Mouse (Mus musculus) kidney, postnatal 14 days (tissue): ENCODE data around the gene Gm13288.
"Not testable (repeated sequence)": the region's sequence is repeated elsewhere in the genome, so short reads cannot be mapped to it uniquely, and the experiment has no call there.

ENCODE experiments used
- DNase-seq: peaks from one replicate; pipeline ENCODE4 v3.0.0; 2022; ENCODE audit warnings: mixed read lengths

Gm13288 gene

DNA sequence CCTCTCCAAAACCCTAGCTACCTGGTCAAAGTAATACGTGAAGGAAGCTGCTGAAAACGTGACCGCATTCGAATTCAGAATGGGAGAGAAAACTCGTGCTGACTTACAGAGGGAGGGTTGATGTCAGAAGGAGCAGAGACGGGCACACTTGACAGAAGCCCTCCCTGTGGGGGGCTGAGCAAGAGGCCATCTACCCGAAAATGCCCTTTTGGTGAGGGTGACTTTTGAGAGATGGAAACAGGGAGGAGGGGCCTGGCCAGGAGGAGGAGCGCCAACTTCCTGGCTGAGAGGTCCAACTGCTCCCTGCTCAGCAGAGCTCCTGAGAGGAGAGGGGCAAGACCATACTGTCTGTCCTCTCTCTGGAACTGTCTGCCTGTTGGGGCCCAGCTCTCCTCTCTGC, at the start of gene Gm13288:
Gene Gm13288 (plus strand): TSS at position 301 of the 400 bp plus-strand sequence.
- not testable (repeated sequence) for DNase-seq

DNA sequence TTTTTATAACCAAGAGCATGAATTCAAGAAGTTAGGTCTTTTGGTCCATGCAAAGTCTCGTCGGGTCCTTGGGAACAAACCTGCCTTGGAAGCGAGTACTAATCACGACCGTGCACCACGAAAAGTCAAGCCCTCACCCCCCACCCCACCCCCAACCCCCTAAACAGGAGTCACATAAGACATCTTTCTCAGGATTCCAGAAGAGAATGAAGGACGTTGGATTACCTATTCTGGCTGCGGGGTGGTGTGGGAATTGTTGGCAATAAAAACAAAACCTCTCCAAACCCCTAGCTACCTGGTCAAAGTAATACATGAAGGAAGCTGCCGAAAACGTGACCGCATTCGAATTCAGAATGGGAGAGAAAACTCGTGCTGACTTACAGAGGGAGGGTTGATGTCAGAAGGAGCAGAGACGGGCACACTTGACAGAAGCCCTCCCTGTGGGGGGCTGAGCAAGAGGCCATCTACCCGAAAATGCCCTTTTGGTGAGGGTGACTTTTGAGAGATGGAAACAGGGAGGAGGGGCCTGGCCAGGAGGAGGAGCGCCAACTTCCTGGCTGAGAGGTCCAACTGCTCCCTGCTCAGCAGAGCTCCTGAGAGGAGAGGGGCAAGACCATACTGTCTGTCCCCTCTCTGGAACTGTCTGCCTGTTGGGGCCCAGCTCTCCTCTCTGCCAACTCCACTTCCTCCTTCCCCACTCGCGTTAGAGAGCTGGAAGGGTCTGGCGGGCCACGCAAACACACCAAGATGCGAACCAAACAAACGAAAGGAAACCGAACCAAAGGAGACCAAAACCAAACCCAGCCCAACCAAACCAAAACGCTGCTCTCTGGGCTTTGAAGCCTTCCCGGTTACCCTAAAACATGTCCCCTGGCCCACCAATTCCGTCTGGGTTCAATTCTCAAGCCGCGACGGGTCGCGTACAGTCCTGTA, 48.5 kb upstream of the Gm13288 start:
- not testable (repeated sequence) for DNase-seq

DNA sequence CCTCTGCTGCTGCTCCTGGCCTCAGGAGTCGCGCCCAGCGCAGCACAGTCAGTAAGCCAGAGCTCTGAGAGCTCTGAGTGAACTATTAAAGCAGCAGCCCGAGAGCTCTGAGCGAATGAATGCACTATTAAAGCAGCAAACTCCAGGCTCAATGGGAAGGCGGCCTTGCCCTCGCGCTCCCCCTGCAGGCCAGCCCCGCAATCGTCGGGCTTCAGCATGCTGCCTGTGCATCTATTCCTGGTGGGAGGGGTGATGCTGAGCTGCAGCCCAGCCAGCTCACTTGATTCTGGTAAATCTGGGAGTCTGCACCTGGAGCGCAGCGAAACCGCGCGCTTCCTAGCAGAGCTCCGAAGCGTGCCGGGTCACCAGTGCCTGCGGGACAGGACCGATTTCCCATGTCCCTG, 47.7 kb upstream of the Gm13288 start:
- DNase-seq = peak; percentile 90

DNA sequence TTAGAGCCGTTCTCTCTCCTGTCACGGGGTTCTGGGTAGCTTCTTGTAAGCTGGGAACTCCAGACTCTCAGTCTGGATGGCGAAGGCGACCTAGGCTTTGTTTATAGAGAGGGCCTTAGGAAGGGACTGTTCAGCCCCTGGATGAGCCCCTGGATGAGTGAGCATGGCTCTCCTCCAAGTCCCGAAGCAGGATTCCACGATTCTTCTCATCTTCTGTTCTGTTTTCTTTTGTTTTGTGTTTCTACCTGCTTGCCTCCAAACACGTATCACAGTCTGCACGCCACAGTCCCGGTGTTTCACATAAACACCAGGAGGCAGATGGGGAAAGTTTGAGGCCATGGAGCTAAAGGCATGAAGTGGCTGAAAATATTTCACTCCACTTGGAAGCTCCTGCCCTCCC, 46.6 kb upstream of the Gm13288 start:
- DNase-seq = not testable (repeated sequence)

- DNase-seq = peak; percentile 24
Observed at GRCm38 (mm10) chr4:88759610-88760268, 45.6 kb upstream of the Gm13288 start, which contains the start of gene Gm13283. Gene Gm13283 (plus strand): TSS chr4:88760119.

DNA sequence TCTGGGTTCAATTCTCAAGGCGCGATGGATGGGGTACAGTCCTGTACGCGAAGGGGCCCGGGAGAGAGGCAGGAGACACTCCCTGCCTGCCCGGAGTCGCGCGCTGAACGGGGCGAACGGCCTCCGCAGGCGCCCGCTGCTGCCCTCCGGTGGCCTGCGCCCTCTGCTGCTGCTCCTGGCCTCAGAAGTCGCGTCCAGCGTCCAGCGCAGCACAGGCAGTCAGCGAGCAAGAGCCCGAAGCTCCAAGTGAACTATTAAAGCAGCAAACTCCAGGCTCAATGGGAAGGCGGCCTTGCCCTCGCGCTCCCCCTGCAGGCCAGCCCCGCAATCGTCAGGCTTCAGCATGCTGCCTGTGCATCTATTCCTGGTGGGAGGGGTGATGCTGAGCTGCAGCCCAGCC, 44.9 kb upstream of the Gm13288 start:
- peak; percentile 88 for DNase-seq

DNA sequence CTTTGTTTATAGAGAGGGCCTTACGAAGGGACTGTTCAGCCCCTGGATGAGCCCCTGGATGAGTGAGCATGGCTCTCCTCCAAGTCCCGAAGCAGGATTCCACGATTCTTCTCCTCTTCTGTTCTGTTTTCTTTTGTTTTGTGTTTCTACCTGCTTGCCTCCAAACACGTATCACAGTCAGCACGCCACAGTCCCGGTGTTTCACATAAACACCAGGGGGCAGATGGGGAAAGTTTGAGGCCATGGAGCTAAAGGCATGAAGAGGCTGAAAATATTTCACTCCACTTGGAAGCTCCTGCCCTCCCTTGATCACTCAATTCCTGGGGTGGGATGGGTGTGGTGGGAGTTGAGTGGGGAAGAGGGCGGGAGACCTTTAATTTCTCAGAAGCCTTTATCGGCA, 43.6 kb upstream of the Gm13288 start:
- DNase-seq = peak; percentile 66

DNA sequence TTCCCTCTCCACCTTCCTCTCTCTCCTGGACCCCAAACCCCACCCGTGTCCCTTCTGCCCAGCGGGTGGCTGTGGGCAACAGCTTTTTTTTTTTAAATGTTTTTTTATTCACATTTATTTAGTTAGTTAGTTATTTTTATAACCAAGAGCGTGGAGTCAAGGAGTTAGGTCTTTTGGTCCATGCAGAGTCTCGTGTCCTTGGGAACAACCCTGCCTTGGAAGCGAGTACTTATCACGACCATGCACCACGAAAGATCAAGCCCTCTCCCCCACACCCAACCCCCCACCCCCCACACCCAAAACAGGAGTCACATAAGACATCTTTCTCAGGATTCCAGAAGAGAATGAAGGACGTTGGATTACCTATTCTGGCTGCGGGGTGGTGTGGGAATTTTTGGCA, 43.0 kb upstream of the Gm13288 start:
- peak; percentile 16 for DNase-seq

DNA sequence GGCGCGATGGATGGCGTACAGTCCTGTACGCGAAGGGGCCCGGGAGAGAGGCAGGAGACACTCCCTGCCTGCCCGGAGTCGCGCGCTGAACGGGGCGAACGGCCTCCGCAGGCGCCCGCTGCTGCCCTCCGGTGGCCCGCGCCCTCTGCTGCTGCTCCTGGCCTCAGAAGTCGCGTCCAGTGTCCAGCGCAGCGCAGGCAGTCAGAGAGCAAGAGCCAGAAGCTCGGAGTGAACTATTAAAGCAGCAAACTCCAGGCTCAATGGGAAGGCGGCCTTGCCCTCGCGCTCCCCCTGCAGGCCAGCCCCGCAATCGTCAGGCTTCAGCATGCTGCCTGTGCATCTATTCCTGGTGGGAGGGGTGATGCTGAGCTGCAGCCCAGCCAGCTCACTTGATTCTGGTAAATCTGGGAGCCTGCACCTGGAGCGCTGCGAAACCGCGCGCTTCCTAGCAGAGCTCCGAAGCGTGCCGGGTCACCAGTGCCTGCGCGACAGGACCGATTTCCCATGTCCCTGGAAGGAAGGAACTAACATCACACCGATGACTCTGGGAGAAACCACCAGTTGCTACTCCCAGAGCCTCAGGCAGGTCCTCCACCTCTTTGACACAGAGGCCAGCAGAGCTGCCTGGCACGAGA, 41.8 kb upstream of the Gm13288 start:
- peak; percentile 78 for DNase-seq

- not testable (repeated sequence) for DNase-seq
Observed at GRCm38 (mm10) chr4:88773534-88773933, 31.8 kb upstream of the Gm13288 start, which contains the start of gene Gm13290. Gene Gm13290 (plus strand): TSS chr4:88773834.

GRCm38 (mm10) chr4:88776622-88777021, 28.7 kb upstream of the Gm13288 start, which contains the start of gene Gm13289:
Gene Gm13289 (plus strand): TSS chr4:88776922.
- DNase-seq = not testable (repeated sequence)

DNA sequence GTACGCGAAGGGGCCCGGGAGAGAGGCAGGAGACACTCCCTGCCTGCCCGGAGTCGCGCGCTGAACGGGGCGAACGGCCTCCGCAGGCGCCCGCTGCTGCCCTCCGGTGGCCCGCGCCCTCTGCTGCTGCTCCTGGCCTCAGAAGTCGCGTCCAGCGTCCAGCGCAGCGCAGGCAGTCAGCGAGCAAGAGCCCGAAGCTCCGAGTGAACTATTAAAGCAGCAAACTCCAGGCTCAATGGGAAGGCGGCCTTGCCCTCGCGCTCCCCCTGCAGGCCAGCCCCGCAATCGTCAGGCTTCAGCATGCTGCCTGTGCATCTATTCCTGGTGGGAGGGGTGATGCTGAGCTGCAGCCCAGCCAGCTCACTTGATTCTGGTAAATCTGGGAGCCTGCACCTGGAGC, 25.8 kb upstream of the Gm13288 start, which contains the start of gene Gm13272:
Gene Gm13272 (plus strand): TSS at position 301 of the 400 bp plus-strand sequence.
- not testable (repeated sequence) for DNase-seq

DNA sequence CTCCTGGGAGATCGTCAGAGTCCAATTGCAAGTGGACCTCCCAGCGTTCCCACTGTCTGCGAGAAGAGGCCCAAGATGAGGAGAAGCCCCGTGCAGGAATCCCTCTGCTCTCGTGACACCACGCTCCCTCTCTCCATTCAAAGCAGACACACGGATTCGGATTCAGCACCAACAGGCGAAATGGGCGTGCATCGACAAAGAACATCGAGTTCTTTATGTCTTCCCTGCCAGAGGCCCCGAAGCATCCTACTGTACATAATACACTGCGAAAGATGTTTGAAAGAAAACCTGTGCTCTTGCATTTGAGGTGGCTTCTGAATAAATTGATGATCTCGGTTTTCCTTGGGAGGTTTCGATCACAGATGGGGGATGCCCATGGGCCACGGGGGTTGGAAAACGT, 25.0 kb upstream of the Gm13288 start:
- not testable (repeated sequence) for DNase-seq

- DNase-seq = not testable (repeated sequence)
Observed at GRCm38 (mm10) chr4:88781831-88782230, 23.5 kb upstream of the Gm13288 start, which contains the start of gene Ifnz. Gene Ifnz (plus strand): TSS chr4:88782131.

DNA sequence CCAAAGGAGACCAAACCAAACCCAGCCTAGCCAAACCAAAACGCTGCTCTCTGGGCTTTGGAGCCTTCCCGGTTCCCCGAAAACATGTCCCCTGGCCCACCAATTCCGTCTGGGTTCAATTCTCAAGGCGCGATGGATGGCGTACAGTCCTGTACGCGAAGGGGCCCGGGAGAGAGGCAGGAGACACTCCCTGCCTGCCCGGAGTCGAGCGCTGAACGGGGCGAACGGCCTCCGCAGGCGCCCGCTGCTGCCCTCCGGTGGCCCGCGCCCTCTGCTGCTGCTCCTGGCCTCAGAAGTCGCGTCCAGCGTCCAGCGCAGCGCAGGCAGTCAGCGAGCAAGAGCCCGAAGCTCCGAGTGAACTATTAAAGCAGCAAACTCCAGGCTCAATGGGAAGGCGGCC, 23.0 kb upstream of the Gm13288 start:
- not testable (repeated sequence) for DNase-seq

- not testable (repeated sequence) for DNase-seq
Observed at GRCm38 (mm10) chr4:88785409-88785808, 19.9 kb upstream of the Gm13288 start, which contains the start of gene Gm13276. Gene Gm13276 (plus strand): TSS chr4:88785709.

- peak; percentile 83 for DNase-seq
Observed at GRCm38 (mm10) chr4:88788402-88788801, 16.9 kb upstream of the Gm13288 start, which contains the start of gene Gm13277. Gene Gm13277 (plus strand): TSS chr4:88788632.

GRCm38 (mm10) chr4:88791250-88791649, 14.1 kb upstream of the Gm13288 start, which contains the start of gene Gm13278:
Gene Gm13278 (plus strand): TSS chr4:88791550.
- not testable (repeated sequence) for DNase-seq

GRCm38 (mm10) chr4:88793936-88794675, 11.2 kb upstream of the Gm13288 start, which contains the start of gene Gm13275:
Gene Gm13275 (plus strand): TSS chr4:88794487.
- peak; percentile 44 for DNase-seq

- not testable (repeated sequence) for DNase-seq
Observed at GRCm38 (mm10) chr4:88797097-88797496, 8.2 kb upstream of the Gm13288 start, which contains the start of gene Gm13279. Gene Gm13279 (plus strand): TSS chr4:88797397.

- DNase-seq = not testable (repeated sequence)
Observed at GRCm38 (mm10) chr4:88799365-88799764, 6.0 kb upstream of the Gm13288 start, which contains the start of gene Gm13285. Gene Gm13285 (plus strand): TSS chr4:88799665.
